Mouse (Mus musculus): ENCODE measurements around the gene Atp13a1. TPM values are rescaled to one million over a fixed set of nuclear protein-coding genes. Genes with fewer than 3 reads are reported as not detected.

The Atp13a1 gene
- total and polyA plus RNA-seq, 3 experiments, result 36.6 to 53.3 (median 51.0) TPM

DNA sequence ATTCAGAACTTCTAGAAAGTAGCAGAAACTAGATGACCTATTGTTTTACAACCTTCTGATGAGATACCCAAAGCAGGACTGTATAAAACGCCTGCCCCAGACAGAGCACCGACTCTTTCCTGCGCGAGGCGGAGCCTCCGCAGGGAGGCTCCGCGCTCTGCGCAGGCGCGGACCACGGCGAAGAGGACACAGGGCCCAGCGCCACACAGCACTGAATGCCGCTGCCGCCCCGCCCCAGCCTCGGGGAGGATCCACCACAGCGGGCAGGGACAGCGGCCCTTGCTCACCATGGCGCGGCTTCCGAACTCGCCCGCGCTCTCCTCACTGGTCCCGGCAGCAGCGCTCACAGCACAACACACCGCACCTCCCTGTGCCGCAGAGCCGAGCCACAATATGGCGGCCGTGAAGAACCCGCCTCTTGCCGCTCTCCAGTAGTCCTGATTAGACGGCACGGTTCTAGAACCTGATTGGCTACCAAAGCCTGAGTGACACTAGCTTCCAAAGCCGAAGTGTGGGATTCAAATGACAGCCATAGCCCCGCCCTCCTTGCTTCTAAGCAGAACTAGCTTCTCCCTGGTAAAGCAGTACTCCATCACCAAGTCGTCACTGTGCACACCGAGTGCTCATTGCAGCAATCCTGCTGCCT, 16.3 kb upstream of the Atp13a1 start, which contains the start of gene Gm20422 (continued):
- TF ChIP-seq MXI1 (IDR thresholded peaks at IDR 0.05; ENCODE audit: low read depth, low read length) (peak; percentile 78; the same call in 1 of the 2 replicates), SIN3A (IDR thresholded peaks at IDR 0.05; ENCODE audit: low read length) (peak; percentile 85; the same call in 1 of the 2 replicates), ZNF384 (IDR thresholded peaks at IDR 0.05; ENCODE audit: low read depth, low read length) (no peak), ELF1 (IDR thresholded peaks at IDR 0.05; ENCODE audit: low read depth, low read length) (peak; percentile 52), ZC3H11A (IDR thresholded peaks at IDR 0.05; ENCODE audit: low read depth, low read length) (no peak), GABPA (IDR thresholded peaks at IDR 0.05; ENCODE audit: insufficient replicate concordance, low read depth, low read length) (no peak), KAT2A (IDR thresholded peaks at IDR 0.05; ENCODE audit: insufficient replicate concordance, low read length) (0 out of 2 replicates have a peak, but pooled peaks have one; percentile 27)

DNA sequence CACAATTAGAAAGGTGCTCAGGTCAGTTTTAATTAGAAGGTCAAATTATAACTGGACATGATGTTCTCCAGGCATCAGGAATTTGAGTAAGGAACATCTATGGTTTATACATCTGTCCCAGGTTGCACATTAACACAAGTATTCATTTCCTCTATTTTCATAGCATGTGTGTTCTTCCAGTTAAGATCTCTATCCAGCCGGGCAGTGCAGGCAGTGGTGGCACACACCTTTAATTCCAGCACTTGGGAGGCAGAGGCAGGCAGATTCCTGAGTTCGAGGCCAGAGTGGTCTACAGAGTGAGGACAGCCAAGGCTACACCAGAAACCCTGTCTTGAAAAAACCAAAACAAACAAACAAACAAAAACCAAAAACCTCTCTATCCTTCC, 15.8 kb upstream of the Atp13a1 start:
- no peak for DNase-seq (ENCODE audit: extremely low read depth)
- H3K9me3 ChIP-seq (replicated peaks; ENCODE audit: low read length), result no peaks in the 10 kb centered on the region
- in situ Hi-C loops (cut with MboI; ENCODE audit: low pct_ligation_motif_present, low pct_unique_long_range_greater_than_20kb, low sequenced_read_pairs), result no loop called here
- dilution Hi-C loops (cut with MboI; ENCODE audit: extremely low pct_ligation_motif_present, extremely low pct_unique_long_range_greater_than_20kb, low sequenced_read_pairs), result no loop called here
- H3K27ac ChIP-seq (ENCODE audit: insufficient read depth, low read depth), result no peak overlapping the region
- H3K4me1 ChIP-seq (ENCODE audit: control insufficient read depth in 1 of 2, insufficient read depth in 2 of 2), result peaks cover 5 to 28% of the 10 kb centered on the region in 2 experiments
- H3K4me2 ChIP-seq (ENCODE audit: insufficient read depth, low read depth, poor library complexity, severe bottlenecking), result peak overlapping the region; percentile 32; the same call in 1 of the 2 replicates
- H3K4me3 ChIP-seq (replicated peaks in 1 of 3; ENCODE audit: low read depth in 2 of 3, low read length in 2 of 3, poor library complexity in 1 of 3), result peak overlapping the region; percentile 11 to 90 (median 38)
- peaks cover 9 to 28% of the 10 kb centered on the region in 2 experiments for H3K36me3 ChIP-seq (replicated peaks in 1 of 2; ENCODE audit: control insufficient read depth in 1 of 2, insufficient read depth in 1 of 2, low read length in 1 of 2)
- no peak overlapping the region for H3K9ac ChIP-seq (ENCODE audit: insufficient read depth, low read depth)
- peaks cover 38% of the 10 kb centered on the region for H3K79me2 ChIP-seq (replicated peaks; ENCODE audit: control insufficient read depth, extremely low read depth, insufficient read depth, poor library complexity, severe bottlenecking)
- TF ChIP-seq PAX5 (IDR thresholded peaks at IDR 0.05; ENCODE audit: low read length) (no peak), JUND (conservative IDR thresholded peaks at IDR 0.05; ENCODE audit: low read depth, low read length) (no peak), TCF12 (IDR thresholded peaks at IDR 0.05; ENCODE audit: low read depth, low read length) (no peak), CTCF (conservative IDR thresholded peaks at IDR 0.05 in 1 of 2, IDR thresholded peaks at IDR 0.05 in 1 of 2; ENCODE audit: low read depth in 2 of 2, low read length in 2 of 2) (no peak), UBTF (IDR thresholded peaks at IDR 0.05; ENCODE audit: low read depth, low read length) (no peak), USF2 (conservative IDR thresholded peaks at IDR 0.05; ENCODE audit: low read depth, low read length) (no peak), MAFK (IDR thresholded peaks at IDR 0.05; ENCODE audit: insufficient replicate concordance, low read length) (no peak), JUN (IDR thresholded peaks at IDR 0.05; ENCODE audit: insufficient read depth, low read depth, low read length) (no peak), MEF2A (IDR thresholded peaks at IDR 0.05; ENCODE audit: borderline replicate concordance, low read depth, low read length) (no peak)
- no peaks in the 10 kb centered on the region for H3K27me3 ChIP-seq (replicated peaks)

DNA sequence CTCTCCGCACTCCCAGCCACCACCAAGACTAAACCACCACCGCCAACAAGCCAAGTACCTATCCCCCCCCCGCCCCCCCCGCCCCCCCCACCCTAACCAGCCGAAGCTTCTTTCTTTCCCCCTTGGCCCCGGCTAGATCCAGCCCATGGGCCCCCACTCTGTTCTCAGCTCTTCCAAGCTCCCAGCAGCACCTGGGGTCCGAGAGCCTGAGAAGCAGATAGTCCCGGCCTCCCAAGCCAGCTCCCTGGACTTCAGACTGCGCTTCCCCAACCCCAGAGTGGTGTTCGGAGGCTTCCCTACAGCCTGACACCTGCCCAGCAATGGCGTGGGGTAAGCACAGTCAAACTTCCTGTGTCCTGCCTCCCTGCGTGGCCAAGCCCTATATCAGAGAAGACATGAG, 13.9 kb upstream of the Atp13a1 start:
- Histone ChIP-seq H3K27ac (ENCODE audit: insufficient read depth, low read depth) (no peak overlapping the region), H3K27me3 (replicated peaks) (no peaks in the 10 kb centered on the region), H3K79me2 (replicated peaks; ENCODE audit: control insufficient read depth, extremely low read depth, insufficient read depth, poor library complexity, severe bottlenecking) (peaks cover 19% of the 10 kb centered on the region), H3K9ac (ENCODE audit: insufficient read depth, low read depth) (no peak overlapping the region), H3K9me3 (replicated peaks; ENCODE audit: low read length) (no peaks in the 10 kb centered on the region), H3K36me3 (replicated peaks in 1 of 2; ENCODE audit: control insufficient read depth in 1 of 2, insufficient read depth in 1 of 2, low read length in 1 of 2) (peaks cover 0 to 11% of the 10 kb centered on the region in 2 experiments), H3K4me1 (ENCODE audit: control insufficient read depth in 1 of 2, insufficient read depth in 2 of 2) (peaks cover under 1 to 24% of the 10 kb centered on the region in 2 experiments), H3K4me3 (replicated peaks in 1 of 3; ENCODE audit: low read depth in 2 of 3, low read length in 2 of 3, poor library complexity in 1 of 3) (no peak overlapping the region), H3K4me2 (ENCODE audit: insufficient read depth, low read depth, poor library complexity, severe bottlenecking) (no peak overlapping the region)
- no peak for DNase-seq (ENCODE audit: extremely low read depth)
- in situ Hi-C loops (cut with MboI; ENCODE audit: low pct_ligation_motif_present, low pct_unique_long_range_greater_than_20kb, low sequenced_read_pairs) (no loop called here), dilution Hi-C loops (cut with MboI; ENCODE audit: extremely low pct_ligation_motif_present, extremely low pct_unique_long_range_greater_than_20kb, low sequenced_read_pairs) (no loop called here)
- no peak for TF ChIP-seq ZC3H11A (IDR thresholded peaks at IDR 0.05; ENCODE audit: low read depth, low read length)
- no peak for TF ChIP-seq NELFE (IDR thresholded peaks at IDR 0.05; ENCODE audit: low read depth, low read length)
- no peak for TF ChIP-seq HCFC1 (IDR thresholded peaks at IDR 0.05; ENCODE audit: low read depth, low read length)
- no peak for TF ChIP-seq CHD2 (IDR thresholded peaks at IDR 0.05; ENCODE audit: low read length)
- no peak for TF ChIP-seq ETS1 (conservative IDR thresholded peaks at IDR 0.05; ENCODE audit: low read depth, low read length)
- TF ChIP-seq KAT2A (IDR thresholded peaks at IDR 0.05; ENCODE audit: insufficient replicate concordance, low read length), result no peak
- TF ChIP-seq TBP (conservative IDR thresholded peaks at IDR 0.05; ENCODE audit: low read depth, low read length), result no peak
- TF ChIP-seq POLR2A (IDR thresholded peaks at IDR 0.05; ENCODE audit: low read depth, low read length), result no peak
- TF ChIP-seq POLR2AphosphoS2 (IDR thresholded peaks at IDR 0.05; ENCODE audit: low read depth, low read length), result no peak
- no peak for TF ChIP-seq MAX (IDR thresholded peaks at IDR 0.05; ENCODE audit: low read length)
- no peak for TF ChIP-seq ZNF384 (IDR thresholded peaks at IDR 0.05; ENCODE audit: low read depth, low read length)

All from CH12.LX (cell line).